Mouse (Mus musculus): ENCODE results near the gene Mical3.

GRCm38 (mm10) chr6:121139271-121139670 lies 8.5 kb upstream of the Mical3 start:
- TF ChIP-seq CTCF (IDR thresholded peaks at IDR 0.05; ENCODE audit: borderline replicate concordance, extremely low read depth, insufficient read depth, insufficient read length) (no peak), POLR2A (IDR thresholded peaks at IDR 0.05; ENCODE audit: borderline replicate concordance, extremely low read depth, insufficient read depth, insufficient read length, poor library complexity, severe bottlenecking) (no peak)

All from brain, embryonic 14.5 days (tissue).